Mouse (Mus musculus): ENCODE measurements around the gene Olfr120. TPM values are rescaled to one million over a fixed set of nuclear protein-coding genes. Genes with fewer than 3 reads are reported as not detected.

Gene Olfr120
- total RNA-seq (2023), result not detected

DNA sequence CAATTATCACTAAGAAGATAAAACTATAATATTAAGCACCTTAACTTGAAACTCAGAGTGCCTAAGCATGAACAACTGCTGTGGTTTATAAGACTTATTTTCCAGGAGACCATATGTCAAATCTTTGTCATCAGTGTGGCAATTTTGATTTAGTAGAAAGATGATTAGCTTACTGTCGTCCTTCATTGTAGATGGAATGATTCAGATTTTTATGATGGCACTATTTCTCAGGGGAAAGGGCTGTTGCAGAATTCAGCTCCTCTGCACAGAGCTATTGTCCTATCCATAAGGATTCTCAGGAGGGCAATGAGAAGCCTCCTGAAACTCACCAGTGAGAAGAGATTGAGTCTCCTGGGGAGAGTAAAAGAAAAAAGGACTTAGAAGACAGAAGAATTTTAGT lies at the start of gene Olfr120:
TSS of gene Olfr120 (plus strand) at position 301 of the 400 bp plus-strand sequence.

DNA sequence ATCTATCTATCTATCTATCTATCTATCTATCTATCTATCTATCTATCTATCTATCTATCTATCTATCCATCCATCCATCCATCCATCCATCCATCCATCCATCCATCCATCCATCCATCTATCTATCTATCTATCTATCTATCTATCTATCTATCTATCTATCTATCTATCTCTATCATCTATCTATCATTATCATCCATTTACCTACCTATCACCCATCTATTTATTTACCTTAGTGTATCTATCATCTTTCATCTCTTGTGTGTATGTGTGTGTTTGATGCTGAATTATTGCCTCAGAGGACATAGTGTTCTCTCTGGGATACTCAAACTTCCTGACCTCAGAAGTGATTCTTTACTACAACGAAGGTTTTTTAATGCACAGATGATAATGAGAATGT lies 25.3 kb upstream of the Olfr120 start, which contains the start of gene Olfr119:
TSS of gene Olfr119 (plus strand) at position 301 of the 400 bp plus-strand sequence.

DNA sequence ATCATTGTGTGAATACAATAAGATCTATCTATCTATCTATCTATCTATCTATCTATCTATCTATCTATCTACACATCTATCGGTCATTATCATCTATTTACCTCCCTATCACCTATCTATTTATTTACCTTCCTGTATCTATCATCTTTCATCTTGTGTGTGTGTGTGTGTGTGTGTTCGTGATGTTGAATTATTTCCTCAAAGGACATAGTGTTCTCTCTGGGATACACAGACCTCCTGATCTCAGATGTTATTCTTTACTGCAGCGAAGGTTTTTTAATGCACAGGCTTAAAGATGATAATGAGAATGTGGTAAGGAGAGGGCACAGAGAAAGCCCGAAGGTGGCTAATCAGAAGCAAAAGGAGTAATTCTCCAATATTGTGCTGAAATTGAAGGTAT lies 46.7 kb downstream of the Olfr120 start, which contains the start of gene Olfr122:
TSS of gene Olfr122 (plus strand) at position 301 of the 400 bp plus-strand sequence.

Other genes with a start within 250 kb of the Olfr120 start
- 1 to 10 TPM; 7.7 to 9.7 TPM for gene H2-M2, start 238.3 kb upstream of the Olfr120 start, total RNA-seq (2023)
- gene Olfr110, start 229.3 kb upstream of the Olfr120 start, total RNA-seq (2023), result under 1 TPM in 1 of 2 experiments, not detected in 1; 0.64 TPM
- gene Olfr111, start 213.8 kb upstream of the Olfr120 start, total RNA-seq (2023), result 1 to 10 TPM in 1 of 2 experiments, under 1 TPM in 1; 0.68 to 1.2 TPM
- gene Olfr112, start 152.4 kb upstream of the Olfr120 start, total RNA-seq (2023), result not detected
- gene Olfr113, start 144.1 kb upstream of the Olfr120 start, total RNA-seq (2023), result not detected
- gene Olfr114, start 129.1 kb upstream of the Olfr120 start, total RNA-seq (2023), result not detected
- gene Olfr115, start 94.7 kb upstream of the Olfr120 start, total RNA-seq (2023), result not detected
- not detected for gene Olfr116, start 94.6 kb upstream of the Olfr120 start, total RNA-seq (2023)
- gene Olfr117, start 58.0 kb upstream of the Olfr120 start, total RNA-seq (2023), result not detected
- not detected for gene Olfr118, start 54.8 kb upstream of the Olfr120 start, total RNA-seq (2023)
- gene Olfr119, start 25.2 kb upstream of the Olfr120 start, total RNA-seq (2023), result not detected
- not detected for gene Olfr121, start 27.0 kb downstream of the Olfr120 start, total RNA-seq (2023)
- gene Olfr122, start 46.8 kb downstream of the Olfr120 start, total RNA-seq (2023), result not detected
- not detected for gene Olfr123, start 71.7 kb downstream of the Olfr120 start, total RNA-seq (2023)
- not detected for gene Olfr124, start 78.1 kb downstream of the Olfr120 start, total RNA-seq (2023)
- not detected for gene Olfr125, start 111.1 kb downstream of the Olfr120 start, total RNA-seq (2023)
- not detected for gene Olfr126, start 125.7 kb downstream of the Olfr120 start, total RNA-seq (2023)
- gene Olfr127, start 178.6 kb downstream of the Olfr120 start, total RNA-seq (2023), result not detected
- gene Olfr128, start 198.7 kb downstream of the Olfr120 start, total RNA-seq (2023), result not detected
- gene Olfr761, start 231.3 kb downstream of the Olfr120 start, total RNA-seq (2023), result not detected

All from monocyte, adult 59 days (primary cell).